Mouse (Mus musculus) cerebellum, adult 2 months (tissue): Measurements from ENCODE around the gene Gna11.

Experiments
- CTCF ChIP-seq: fragments of 200-500 bp; IDR thresholded peaks from 2 replicates; pipeline ENCODE4 v1.5.1; 2011; ENCODE audit warnings: low read depth, mild to moderate bottlenecking, control low read depth, low read length, moderate library complexity, borderline replicate concordance; ENCODE audit not compliant: insufficient read depth
- POLR2A ChIP-seq: fragments of 200-500 bp; IDR thresholded peaks from 2 replicates; pipeline ENCODE4 v1.6.1; 2011; ENCODE audit warnings: low read length, control low read depth, borderline replicate concordance; ENCODE audit not compliant: insufficient read depth

- TF ChIP-seq POLR2A: no peak
- TF ChIP-seq CTCF: no peak
Observed at GRCm38 (mm10) chr10:81548944-81549343, 4.0 kb upstream of the Gna11 start.
